Mouse (Mus musculus) CH12.LX (cell line): ENCODE measurements at regions not wholly inside any gene's neighbourhood (a gene's known extent, or its start where the extent isn't known, plus 50 kb on each side); places are given as distances from the start of the nearest gene placed in this dataset.

Experiments used
- DNase-seq: peaks from one replicate; pipeline ENCODE4 v3.0.0-alpha.2; 2013; ENCODE audit errors: extremely low read depth
- H3K27ac ChIP-seq: 2 replicates; pipeline ENCODE4 v1.5.1; 2012; ENCODE audit warnings: low read depth, mild to moderate bottlenecking, control low read depth, moderate library complexity; ENCODE audit not compliant: insufficient read depth
- H3K27me3 ChIP-seq: replicated peaks from 2 replicates; pipeline ENCODE3; 2012; ENCODE audit warnings: inconsistent platforms
- H3K36me3 ChIP-seq, 2 experiments: replicated peaks in 1 of 2; 2 replicates each; pipeline versions ENCODE3 to v1.6.1; 2012; ENCODE audit warnings: inconsistent platforms in 1 of 2, low read length in 1 of 2, mild to moderate bottlenecking in 1 of 2, mixed read lengths in 1 of 2, moderate library complexity in 1 of 2; ENCODE audit not compliant: control insufficient read depth in 1 of 2, insufficient read depth in 1 of 2
- H3K4me1 ChIP-seq, 2 experiments: 2 replicates each; pipeline ENCODE4 v1.6.1; 2012; ENCODE audit warnings: inconsistent platforms in 1 of 2, moderate library complexity in 1 of 2; ENCODE audit not compliant: insufficient read depth in 2 of 2, control insufficient read depth in 1 of 2
- H3K4me2 ChIP-seq: 2 replicates; pipeline ENCODE4 v1.6.1; 2012; ENCODE audit warnings: low read depth, mild to moderate bottlenecking, control low read depth; ENCODE audit not compliant: poor library complexity, insufficient read depth, severe bottlenecking
- H3K4me3 ChIP-seq, 3 experiments: fragments of 150-350 bp in 1 of 3; sonication (generic) in 1 of 3; replicated peaks in 1 of 3; 2 replicates each; pipeline versions ENCODE3 to v1.5.1; 2011 to 2012; ENCODE audit warnings: low read depth in 2 of 3, low read length in 2 of 3, mild to moderate bottlenecking in 2 of 3, moderate library complexity in 2 of 3, control low read depth in 1 of 3, improper control_type of control experiment in 1 of 3, inconsistent platforms in 1 of 3, mixed read lengths in 1 of 3; ENCODE audit not compliant: poor library complexity in 1 of 3
- H3K79me2 ChIP-seq: replicated peaks from 2 replicates; pipeline ENCODE4 v1.6.1; 2012; ENCODE audit warnings: mild to moderate bottlenecking, moderate library complexity; ENCODE audit not compliant: control insufficient read depth, poor library complexity, insufficient read depth, severe bottlenecking; ENCODE audit errors: extremely low read depth
- H3K9ac ChIP-seq: 2 replicates; pipeline ENCODE4 v1.6.1; 2012; ENCODE audit warnings: low read depth, mild to moderate bottlenecking, control low read depth, moderate library complexity; ENCODE audit not compliant: insufficient read depth
- H3K9me3 ChIP-seq: replicated peaks from 2 replicates; pipeline ENCODE3; 2012; ENCODE audit warnings: low read length, inconsistent platforms, mixed read lengths
- CHD1 ChIP-seq: IDR thresholded peaks from 2 replicates; pipeline ENCODE4 v1.6.1; 2012; ENCODE audit warnings: low read depth, low read length, improper control_type of control experiment, inconsistent platforms
- CHD2 ChIP-seq: IDR thresholded peaks from 2 replicates; pipeline ENCODE4 v1.6.1; 2011; ENCODE audit warnings: low read length, improper control_type of control experiment
- CTCF ChIP-seq, 2 experiments: IDR thresholded peaks in 1 of 2; conservative IDR thresholded peaks in 1 of 2; 2 replicates each; pipeline ENCODE4 v1.5.1; 2011 to 2012; ENCODE audit warnings: low read depth in 2 of 2, low read length in 2 of 2, improper control_type of control experiment in 1 of 2, inconsistent platforms in 1 of 2, mild to moderate bottlenecking in 1 of 2, moderate library complexity in 1 of 2
- E2F4 ChIP-seq: IDR thresholded peaks from 2 replicates; pipeline ENCODE4 v1.6.1; 2011; ENCODE audit warnings: low read depth, low read length, improper control_type of control experiment; ENCODE audit not compliant: insufficient replicate concordance
- ELF1 ChIP-seq: IDR thresholded peaks from 2 replicates; pipeline ENCODE4 v1.6.1; 2014; ENCODE audit warnings: low read depth, mild to moderate bottlenecking, inconsistent platforms, low read length, improper control_type of control experiment
- EP300 ChIP-seq: IDR thresholded peaks from 2 replicates; pipeline ENCODE4 v1.6.1; 2011; ENCODE audit warnings: low read length, improper control_type of control experiment
- HCFC1 ChIP-seq: IDR thresholded peaks from 2 replicates; pipeline ENCODE4 v1.6.1; 2012; ENCODE audit warnings: low read depth, mild to moderate bottlenecking, inconsistent platforms, low read length, improper control_type of control experiment
- IRF4 ChIP-seq: IDR thresholded peaks from 2 replicates; pipeline ENCODE4 v1.6.1; 2014; ENCODE audit warnings: low read depth, mild to moderate bottlenecking, inconsistent platforms, low read length, improper control_type of control experiment
- JUN ChIP-seq: IDR thresholded peaks from 2 replicates; pipeline ENCODE4 v1.6.1; 2011; ENCODE audit warnings: low read depth, mild to moderate bottlenecking, low read length, improper control_type of control experiment, moderate library complexity; ENCODE audit not compliant: insufficient read depth
- JUND ChIP-seq: conservative IDR thresholded peaks from 2 replicates; pipeline ENCODE4 v1.6.1; 2011; ENCODE audit warnings: low read depth, low read length, improper control_type of control experiment
- KAT2A ChIP-seq: IDR thresholded peaks from 2 replicates; pipeline ENCODE4 v1.6.1; 2012; ENCODE audit warnings: low read length, improper control_type of control experiment, inconsistent platforms; ENCODE audit not compliant: insufficient replicate concordance
- MAX ChIP-seq: IDR thresholded peaks from 2 replicates; pipeline ENCODE4 v1.6.1; 2011; ENCODE audit warnings: low read length, improper control_type of control experiment
- MEF2A ChIP-seq: IDR thresholded peaks from 2 replicates; pipeline ENCODE4 v1.6.1; 2014; ENCODE audit warnings: low read depth, mild to moderate bottlenecking, inconsistent platforms, low read length, improper control_type of control experiment, borderline replicate concordance
- MXI1 ChIP-seq: IDR thresholded peaks from 2 replicates; pipeline ENCODE4 v1.6.1; 2011; ENCODE audit warnings: mild to moderate bottlenecking, low read depth, low read length, improper control_type of control experiment
- NRF1 ChIP-seq: IDR thresholded peaks from 2 replicates; pipeline ENCODE4 v1.6.1; 2014; ENCODE audit warnings: low read depth, mild to moderate bottlenecking, inconsistent platforms, low read length, improper control_type of control experiment, moderate library complexity
- POLR2AphosphoS2 ChIP-seq: IDR thresholded peaks from 2 replicates; pipeline ENCODE4 v1.6.1; 2011; ENCODE audit warnings: low read depth, low read length, improper control_type of control experiment
- RAD21 ChIP-seq: IDR thresholded peaks from 2 replicates; pipeline ENCODE4 v1.6.1; 2011; ENCODE audit warnings: low read depth, mild to moderate bottlenecking, low read length, improper control_type of control experiment, moderate library complexity
- SMC3 ChIP-seq: IDR thresholded peaks from 2 replicates; pipeline ENCODE4 v1.6.1; 2011; ENCODE audit warnings: low read depth, low read length, improper control_type of control experiment
- TBP ChIP-seq: conservative IDR thresholded peaks from 2 replicates; pipeline ENCODE4 v1.6.1; 2011; ENCODE audit warnings: low read depth, low read length, improper control_type of control experiment
- ZC3H11A ChIP-seq: IDR thresholded peaks from 2 replicates; pipeline ENCODE4 v1.6.1; 2012; ENCODE audit warnings: low read depth, mild to moderate bottlenecking, inconsistent platforms, low read length, improper control_type of control experiment
- ZKSCAN1 ChIP-seq: IDR thresholded peaks from 2 replicates; pipeline ENCODE4 v1.6.1; 2012; ENCODE audit warnings: low read depth, inconsistent platforms, low read length, improper control_type of control experiment, borderline replicate concordance
- ZNF384 ChIP-seq: IDR thresholded peaks from 2 replicates; pipeline ENCODE4 v1.6.1; 2012; ENCODE audit warnings: low read depth, low read length, improper control_type of control experiment, inconsistent platforms
- dilution Hi-C: fragments of 300-500 bp; cut with MboI; formaldehyde crosslinking; loops from 2 replicates; pipeline ENCODE4 v1.14.3; 2020; ENCODE audit warnings: low sequenced_read_pairs; ENCODE audit not compliant: extremely low pct_unique_long_range_greater_than_20kb, extremely low pct_ligation_motif_present
- in situ Hi-C: fragments of 300-500 bp; cut with MboI; formaldehyde crosslinking; loops from 3 replicates; pipeline ENCODE4 v1.14.3; 2019; ENCODE audit warnings: low sequenced_read_pairs, low pct_ligation_motif_present, low pct_unique_long_range_greater_than_20kb, mixed read lengths

GRCm38 (mm10) chr1:71752351-71752750 lies 99.4 kb upstream of the Fn1 start:
- in situ Hi-C loops, result no loop called here
- no peak overlapping the region for H3K4me3 ChIP-seq
- H3K9me3 ChIP-seq, result no peaks in the 10 kb centered on the region
- no peak for TF ChIP-seq MAX
- no peak for TF ChIP-seq JUND
- no peak for TF ChIP-seq CTCF (conservative IDR thresholded peaks at IDR 0.05 in 1 of 2, IDR thresholded peaks at IDR 0.05 in 1 of 2; ENCODE audit: low read depth in 2 of 2, low read length in 2 of 2)
- no peak for TF ChIP-seq ZC3H11A
- no peak for TF ChIP-seq KAT2A
- no peak overlapping the region for H3K27ac ChIP-seq
- H3K36me3 ChIP-seq, result no peaks in the 10 kb centered on the region
- no peaks in the 10 kb centered on the region for H3K4me1 ChIP-seq
- dilution Hi-C loops, result no loop called here
- no peaks in the 10 kb centered on the region for H3K79me2 ChIP-seq
- H3K27me3 ChIP-seq, result no peaks in the 10 kb centered on the region
- H3K9ac ChIP-seq, result no peak overlapping the region
- no peak for DNase-seq
- H3K4me2 ChIP-seq, result no peak overlapping the region

- no peak overlapping the region for H3K4me3 ChIP-seq
- no peaks in the 10 kb centered on the region for H3K36me3 ChIP-seq
- H3K4me2 ChIP-seq, result no peak overlapping the region
- dilution Hi-C loops (no loop called here), in situ Hi-C loops (no loop called here)
- H3K9ac ChIP-seq, result no peak overlapping the region
- no peaks in the 10 kb centered on the region for H3K4me1 ChIP-seq
- DNase-seq, result no peak
- no peaks in the 10 kb centered on the region for H3K27me3 ChIP-seq
- H3K27ac ChIP-seq, result no peak overlapping the region
- no peaks in the 10 kb centered on the region for H3K79me2 ChIP-seq
- no peaks in the 10 kb centered on the region for H3K9me3 ChIP-seq
- TF ChIP-seq NRF1, result no peak
- no peak for TF ChIP-seq IRF4
- no peak for TF ChIP-seq ZKSCAN1
- TF ChIP-seq TBP, result no peak
- no peak for TF ChIP-seq CHD2
- TF ChIP-seq CTCF (conservative IDR thresholded peaks at IDR 0.05 in 1 of 2, IDR thresholded peaks at IDR 0.05 in 1 of 2; ENCODE audit: low read depth in 2 of 2, low read length in 2 of 2), result no peak
- TF ChIP-seq MXI1, result no peak
- TF ChIP-seq EP300, result no peak
- TF ChIP-seq CHD1, result no peak
- no peak for TF ChIP-seq POLR2AphosphoS2
- no peak for TF ChIP-seq JUND
- TF ChIP-seq ZNF384, result no peak
- TF ChIP-seq ZC3H11A, result no peak
- TF ChIP-seq RAD21, result no peak
- TF ChIP-seq JUN, result no peak
- no peak for TF ChIP-seq HCFC1
- no peak for TF ChIP-seq ELF1
- no peak for TF ChIP-seq E2F4
- TF ChIP-seq SMC3, result no peak
- no peak for TF ChIP-seq MEF2A
Observed at GRCm38 (mm10) chr1:71751601-71752000, 98.6 kb upstream of the Fn1 start.
